Mouse (Mus musculus) intestine, postnatal 0 days (tissue): ENCODE measurements around the gene Mapkapk5. TPM values are rescaled to one million over a fixed set of nuclear protein-coding genes. Genes with fewer than 3 reads are reported as not detected.

Experiments
- ATAC-seq: fragments of 200-750 bp; cut with Nextera tagmentation; 2 replicates; pipeline ENCODE4 v1.8.0; 2017; ENCODE audit warnings: mild to moderate bottlenecking, moderate TSS enrichment, moderate library complexity
- H3K27ac ChIP-seq: fragments of 300-500 bp; sonication (generic); 2 replicates; pipeline ENCODE4 v1.5.1; 2014; ENCODE audit warnings: mild to moderate bottlenecking, low read depth, low read length, moderate library complexity
- H3K27me3 ChIP-seq: fragments of 300-500 bp; sonication (generic); replicated peaks from 2 replicates; pipeline ENCODE4 v1.6.1; 2014; ENCODE audit warnings: low read length, mixed read lengths; ENCODE audit not compliant: control insufficient read depth, insufficient read depth
- H3K36me3 ChIP-seq: fragments of 300-500 bp; sonication (generic); 2 replicates; pipeline ENCODE4 v1.6.1; 2014; ENCODE audit warnings: mild to moderate bottlenecking, moderate library complexity; ENCODE audit not compliant: control insufficient read depth, insufficient read depth
- H3K4me1 ChIP-seq: fragments of 300-500 bp; sonication (generic); replicated peaks from 2 replicates; pipeline ENCODE4 v1.6.1; 2014; ENCODE audit warnings: antibody characterized with exemption, low read length, mixed read lengths; ENCODE audit not compliant: control insufficient read depth, insufficient read depth
- H3K4me2 ChIP-seq: fragments of 300-500 bp; sonication (generic); replicated peaks from 2 replicates; pipeline ENCODE4 v1.6.1; 2014; ENCODE audit warnings: low read depth, mild to moderate bottlenecking, moderate library complexity
- H3K4me3 ChIP-seq: fragments of 300-500 bp; sonication (generic); 2 replicates; pipeline ENCODE4 v1.5.1; 2014; ENCODE audit warnings: low read depth, low read length
- H3K9ac ChIP-seq: fragments of 300-500 bp; sonication (generic); 2 replicates; pipeline ENCODE4 v1.6.1; 2014; ENCODE audit warnings: mild to moderate bottlenecking, low read depth, low read length
- H3K9me3 ChIP-seq: fragments of 300-500 bp; sonication (generic); 2 replicates; pipeline ENCODE4 v1.6.1; 2016; ENCODE audit warnings: mixed run types; ENCODE audit not compliant: control insufficient read depth
- CTCF ChIP-seq: sonication (generic); IDR thresholded peaks from 2 replicates; pipeline ENCODE4 v1.5.1; 2016; ENCODE audit warnings: low read depth, mild to moderate bottlenecking, control low read depth, antibody characterized with exemption, moderate library complexity
- WGBS: fragments of 180-500 bp; shearing (Covaris S2); extraction: QIAGEN DNeasy Blood & Tissue Kit; methylation state at CpG from one replicate; pipeline ENCODE4 v1.1.7; 2014; 5-methylcytosine and 5-hydroxymethylcytosine counted together
- polyA plus RNA-seq: library from polyadenylated mRNA; unstranded; fragments of >200 nt; fragmentation: Nextera tagmentation; extraction: Ambion mirVana; gene quantifications from 2 replicates; pipeline ENCODE4 v1.2.1, GENCODE M21; 2015

Mapkapk5 gene
- polyA plus RNA-seq, 1 experiment from 2014 or later: 36.7 TPM

DNA sequence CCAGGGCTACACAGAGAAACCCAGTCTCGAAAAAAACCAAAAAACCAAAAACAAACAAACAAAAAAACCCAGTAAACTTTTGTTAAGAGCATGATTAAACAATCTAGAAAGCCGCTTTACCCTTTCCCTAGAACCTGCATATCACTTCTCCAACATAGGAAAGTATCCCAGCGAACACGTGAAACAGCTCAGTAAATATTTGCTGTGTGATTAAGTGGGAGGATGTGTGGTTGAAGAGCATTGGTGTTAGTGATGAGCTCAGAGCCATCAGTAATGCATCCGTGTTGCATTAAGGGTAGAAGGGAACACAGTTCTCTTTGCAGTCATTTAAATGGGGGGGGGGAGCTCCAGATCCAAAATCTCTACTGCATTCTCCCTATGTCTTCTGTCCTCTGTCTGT lies 60.9 kb downstream of the Mapkapk5 start:
- Histone ChIP-seq H3K9me3 (no peaks in the 10 kb centered on the region), H3K36me3 (no peaks in the 10 kb centered on the region), H3K27ac (no peak overlapping the region), H3K4me3 (no peak overlapping the region), H3K4me1 (no peaks in the 10 kb centered on the region), H3K9ac (no peak overlapping the region), H3K4me2 (no peak overlapping the region), H3K27me3 (no peaks in the 10 kb centered on the region)
- TF ChIP-seq CTCF: no peak
- no peak for ATAC-seq
- WGBS: 47% methylated on average over 5 of the region's 5 CpGs

DNA sequence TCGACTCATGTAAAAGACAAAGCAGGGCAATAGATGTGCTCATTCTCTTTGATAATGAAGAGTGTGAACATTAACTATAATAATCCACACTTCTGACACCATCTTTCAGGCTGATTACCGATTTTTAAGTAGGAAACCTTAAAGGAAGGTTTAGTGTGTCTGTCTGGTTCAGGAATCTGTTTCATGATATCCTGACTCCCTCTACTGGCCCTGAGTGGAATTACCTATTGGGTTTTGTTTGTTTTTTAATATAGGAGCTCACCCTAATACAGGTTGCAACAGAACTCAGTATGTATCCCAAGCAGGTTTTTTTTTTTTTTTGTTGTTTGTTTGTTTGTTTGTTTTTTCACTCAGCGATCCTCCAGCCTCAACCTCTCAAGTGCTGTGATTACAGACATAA lies 68.0 kb downstream of the Mapkapk5 start:
- WGBS: 21% methylated on average over 3 of the region's 3 CpGs
- Histone ChIP-seq H3K4me3 (no peak overlapping the region), H3K4me2 (no peak overlapping the region), H3K4me1 (no peaks in the 10 kb centered on the region), H3K9me3 (no peaks in the 10 kb centered on the region), H3K27ac (no peak overlapping the region), H3K9ac (no peak overlapping the region), H3K27me3 (no peaks in the 10 kb centered on the region), H3K36me3 (no peaks in the 10 kb centered on the region)
- TF ChIP-seq CTCF: peak; percentile 88
- peak; percentile 36; the same call in 1 of the 2 replicates for ATAC-seq

DNA sequence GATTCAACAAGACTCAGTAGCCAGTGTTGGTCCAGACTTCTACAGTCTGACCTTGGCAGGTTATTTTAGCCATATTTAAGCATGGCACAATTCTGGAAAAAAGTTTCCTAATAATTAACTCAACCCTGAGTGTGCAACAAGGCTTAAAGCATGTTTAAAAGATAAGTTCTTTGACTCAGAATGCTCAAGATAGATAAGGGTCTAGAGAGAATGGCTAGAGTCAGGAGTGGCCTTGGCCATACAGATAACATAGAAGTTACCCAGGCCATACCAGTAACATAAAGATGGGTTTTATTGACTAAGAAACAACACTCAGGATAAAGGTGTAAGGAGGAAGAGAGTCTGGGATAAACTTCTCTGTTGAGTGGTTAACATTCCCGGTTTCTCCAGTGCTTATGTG lies 69.7 kb downstream of the Mapkapk5 start:
- H3K36me3 ChIP-seq: no peaks in the 10 kb centered on the region
- no peak overlapping the region for H3K4me2 ChIP-seq
- no peak overlapping the region for H3K4me3 ChIP-seq
- no peaks in the 10 kb centered on the region for H3K27me3 ChIP-seq
- no peak overlapping the region for H3K27ac ChIP-seq
- H3K9ac ChIP-seq: no peak overlapping the region
- 34% methylated on average over 1 of the region's 1 CpGs for WGBS
- no peak for TF ChIP-seq CTCF
- H3K4me1 ChIP-seq: no peaks in the 10 kb centered on the region
- H3K9me3 ChIP-seq: no peaks in the 10 kb centered on the region
- ATAC-seq: 0 out of 2 replicates have a peak, but pooled peaks have one; percentile 31

Other genes with a start within 250 kb of the Mapkapk5 start
- 99.1 and 100 TPM in 2 replicates for gene Trafd1, start 160.3 kb downstream of the Mapkapk5 start, polyA plus RNA-seq
- 14.2 and 15.0 TPM in 2 replicates for gene Naa25, start 148.0 kb downstream of the Mapkapk5 start, polyA plus RNA-seq
- 6.8 and 7.2 TPM in 2 replicates for gene Tmem116, start 94.0 kb downstream of the Mapkapk5 start, polyA plus RNA-seq
- 164 and 175 TPM in 2 replicates for gene Erp29, start 93.4 kb downstream of the Mapkapk5 start, polyA plus RNA-seq
- gene Adam1b, start 42.5 kb downstream of the Mapkapk5 start, polyA plus RNA-seq: 0.04 TPM in 1 of 2 replicates, not detected in the other
- gene Adam1a, start 423 bp downstream of the Mapkapk5 start, polyA plus RNA-seq: 0.39 and 0.51 TPM in 2 replicates
- not detected in 2 replicates for gene Gm42878, start 423 bp downstream of the Mapkapk5 start, polyA plus RNA-seq
- gene Aldh2, start 47.9 kb upstream of the Mapkapk5 start, polyA plus RNA-seq: 179 and 181 TPM in 2 replicates
- gene Acad12, start 73.0 kb upstream of the Mapkapk5 start, polyA plus RNA-seq: 3.5 and 3.8 TPM in 2 replicates
- gene Acad10, start 114.6 kb upstream of the Mapkapk5 start, polyA plus RNA-seq: 5.3 and 5.6 TPM in 2 replicates
- 30.6 and 30.7 TPM in 2 replicates for gene Brap, start 114.7 kb upstream of the Mapkapk5 start, polyA plus RNA-seq
- gene Atxn2, start 165.4 kb upstream of the Mapkapk5 start, polyA plus RNA-seq: 54.3 and 62.6 TPM in 2 replicates